Mouse (Mus musculus): ENCODE data around the gene Twnk. TPM values are rescaled to one million over a fixed set of nuclear protein-coding genes. Genes with fewer than 3 reads are reported as not detected.

Gene Twnk
- polyA plus RNA-seq, 1 experiment from 2014 or later: 10.3 TPM

GRCm38 (mm10) chr19:45007425-45008191 lies 2.1 kb downstream of the Twnk start:
- ATAC-seq (ENCODE audit: low FRiP score, low TSS enrichment): no peak
- Histone ChIP-seq H3K27ac (replicated peaks; ENCODE audit: low read depth, low read length) (0 out of 2 replicates have a peak overlapping the region, but pooled peaks have one; percentile 50), H3K9me3 (ENCODE audit: control insufficient read depth, low read length) (no peaks in the 10 kb centered on the region), H3K36me3 (ENCODE audit: control insufficient read depth, insufficient read depth, low read length) (peaks cover 45% of the 10 kb centered on the region), H3K27me3 (ENCODE audit: control insufficient read depth, insufficient read depth, low read length) (no peaks in the 10 kb centered on the region), H3K9ac (replicated peaks; ENCODE audit: low read length) (peak overlapping the region; percentile 76; the same call in 1 of the 2 replicates), H3K4me1 (ENCODE audit: control insufficient read depth, insufficient read depth, low read length) (peaks cover 18% of the 10 kb centered on the region), H3K4me3 (replicated peaks; ENCODE audit: low read depth, low read length) (peak overlapping the region; percentile 92; the same call in 1 of the 2 replicates), H3K4me2 (ENCODE audit: low read length) (peak overlapping the region; percentile 95)
- WGBS: 92% methylated on average over 20 of the region's 20 CpGs
- DNase-seq: no peak

GRCm38 (mm10) chr19:45010646-45011045 lies 5.2 kb downstream of the Twnk start:
- no peak overlapping the region for H3K4me2 ChIP-seq (ENCODE audit: low read length)
- peaks cover 25% of the 10 kb centered on the region for H3K36me3 ChIP-seq (ENCODE audit: control insufficient read depth, insufficient read depth, low read length)
- no peak overlapping the region for H3K27ac ChIP-seq (replicated peaks; ENCODE audit: low read depth, low read length)
- H3K9ac ChIP-seq (replicated peaks; ENCODE audit: low read length): no peak overlapping the region
- H3K4me3 ChIP-seq (replicated peaks; ENCODE audit: low read depth, low read length): no peak overlapping the region
- H3K4me1 ChIP-seq (ENCODE audit: control insufficient read depth, insufficient read depth, low read length): peaks cover 21% of the 10 kb centered on the region
- no peaks in the 10 kb centered on the region for H3K9me3 ChIP-seq (ENCODE audit: control insufficient read depth, low read length)
- no peak for ATAC-seq (ENCODE audit: low FRiP score, low TSS enrichment)
- no peaks in the 10 kb centered on the region for H3K27me3 ChIP-seq (ENCODE audit: control insufficient read depth, insufficient read depth, low read length)
- DNase-seq: no peak
- WGBS: 92% methylated on average over 4 of the region's 4 CpGs

- Histone ChIP-seq H3K27me3 (ENCODE audit: control insufficient read depth, insufficient read depth, low read length) (no peaks in the 10 kb centered on the region), H3K4me1 (ENCODE audit: control insufficient read depth, insufficient read depth, low read length) (peaks cover 29% of the 10 kb centered on the region), H3K9ac (replicated peaks; ENCODE audit: low read length) (no peak overlapping the region; the same call in 1 of the 2 replicates), H3K9me3 (ENCODE audit: control insufficient read depth, low read length) (no peaks in the 10 kb centered on the region), H3K4me3 (replicated peaks; ENCODE audit: low read depth, low read length) (no peak overlapping the region), H3K36me3 (ENCODE audit: control insufficient read depth, insufficient read depth, low read length) (peaks cover 25% of the 10 kb centered on the region), H3K4me2 (ENCODE audit: low read length) (no peak overlapping the region), H3K27ac (replicated peaks; ENCODE audit: low read depth, low read length) (peak overlapping the region; percentile 62)
- ATAC-seq (ENCODE audit: low FRiP score, low TSS enrichment) (no peak), DNase-seq (no peak)
- WGBS: 87% methylated on average over 8 of the region's 8 CpGs
Measured at GRCm38 (mm10) chr19:45012219-45012618, 6.8 kb downstream of the Twnk start.

- Histone ChIP-seq H3K9ac (replicated peaks; ENCODE audit: low read length) (no peak overlapping the region; the same call in 1 of the 2 replicates), H3K4me2 (ENCODE audit: low read length) (no peak overlapping the region), H3K27ac (replicated peaks; ENCODE audit: low read depth, low read length) (peak overlapping the region; percentile 62), H3K36me3 (ENCODE audit: control insufficient read depth, insufficient read depth, low read length) (peaks cover 25% of the 10 kb centered on the region), H3K4me1 (ENCODE audit: control insufficient read depth, insufficient read depth, low read length) (peaks cover 27% of the 10 kb centered on the region), H3K4me3 (replicated peaks; ENCODE audit: low read depth, low read length) (no peak overlapping the region), H3K27me3 (ENCODE audit: control insufficient read depth, insufficient read depth, low read length) (no peaks in the 10 kb centered on the region), H3K9me3 (ENCODE audit: control insufficient read depth, low read length) (no peaks in the 10 kb centered on the region)
- DNase-seq (peak; percentile 79), ATAC-seq (ENCODE audit: low FRiP score, low TSS enrichment) (no peak)
- 30% methylated on average over 6 of the region's 6 CpGs for WGBS
Measured at GRCm38 (mm10) chr19:45012636-45013035, 7.2 kb downstream of the Twnk start.

- no peak overlapping the region for H3K27ac ChIP-seq (replicated peaks; ENCODE audit: low read depth, low read length)
- no peak for DNase-seq
- no peaks in the 10 kb centered on the region for H3K9me3 ChIP-seq (ENCODE audit: control insufficient read depth, low read length)
- H3K36me3 ChIP-seq (ENCODE audit: control insufficient read depth, insufficient read depth, low read length): peaks cover 25% of the 10 kb centered on the region
- H3K4me1 ChIP-seq (ENCODE audit: control insufficient read depth, insufficient read depth, low read length): peaks cover 30% of the 10 kb centered on the region
- no peak for ATAC-seq (ENCODE audit: low FRiP score, low TSS enrichment)
- H3K4me2 ChIP-seq (ENCODE audit: low read length): no peak overlapping the region
- WGBS: 71% methylated on average over 6 of the region's 6 CpGs
- no peak overlapping the region for H3K4me3 ChIP-seq (replicated peaks; ENCODE audit: low read depth, low read length)
- H3K9ac ChIP-seq (replicated peaks; ENCODE audit: low read length): no peak overlapping the region
- H3K27me3 ChIP-seq (ENCODE audit: control insufficient read depth, insufficient read depth, low read length): no peaks in the 10 kb centered on the region
Measured at GRCm38 (mm10) chr19:45013581-45014225, 8.2 kb downstream of the Twnk start.

GRCm38 (mm10) chr19:45014335-45014971 lies 9.0 kb downstream of the Twnk start, which contains the start of gene Lzts2:
Gene Lzts2 (plus strand): TSS chr19:45014414.
- DNase-seq: no peak
- H3K27me3 ChIP-seq (ENCODE audit: control insufficient read depth, insufficient read depth, low read length): no peaks in the 10 kb centered on the region
- H3K27ac ChIP-seq (replicated peaks; ENCODE audit: low read depth, low read length): no peak within 1 kb of the TSS
- peaks cover 23% of the 10 kb centered on the region for H3K36me3 ChIP-seq (ENCODE audit: control insufficient read depth, insufficient read depth, low read length)
- H3K4me3 ChIP-seq (replicated peaks; ENCODE audit: low read depth, low read length): peak within 1 kb of the TSS; percentile 26
- H3K4me2 ChIP-seq (ENCODE audit: low read length): peak within 1 kb of the TSS; percentile 90
- H3K9ac ChIP-seq (replicated peaks; ENCODE audit: low read length): peak within 1 kb of the TSS; percentile 31; the same call in 1 of the 2 replicates
- ATAC-seq (ENCODE audit: low FRiP score, low TSS enrichment): no peak
- no peaks in the 10 kb centered on the region for H3K9me3 ChIP-seq (ENCODE audit: control insufficient read depth, low read length)
- peaks cover 38% of the 10 kb centered on the region for H3K4me1 ChIP-seq (ENCODE audit: control insufficient read depth, insufficient read depth, low read length)
- 18% methylated on average over 10 of the region's 10 CpGs for WGBS

- H3K36me3 ChIP-seq (ENCODE audit: control insufficient read depth, insufficient read depth, low read length): peaks cover 21% of the 10 kb centered on the region
- peaks cover 40% of the 10 kb centered on the region for H3K4me1 ChIP-seq (ENCODE audit: control insufficient read depth, insufficient read depth, low read length)
- no peak for ATAC-seq (ENCODE audit: low FRiP score, low TSS enrichment)
- DNase-seq: peak; percentile 50
- H3K9ac ChIP-seq (replicated peaks; ENCODE audit: low read length): peak overlapping the region; percentile 31; the same call in 1 of the 2 replicates
- H3K27me3 ChIP-seq (ENCODE audit: control insufficient read depth, insufficient read depth, low read length): no peaks in the 10 kb centered on the region
- 1% methylated on average over 25 of the region's 25 CpGs for WGBS
- H3K27ac ChIP-seq (replicated peaks; ENCODE audit: low read depth, low read length): no peak overlapping the region
- H3K9me3 ChIP-seq (ENCODE audit: control insufficient read depth, low read length): no peaks in the 10 kb centered on the region
- H3K4me3 ChIP-seq (replicated peaks; ENCODE audit: low read depth, low read length): peak overlapping the region; percentile 26
- H3K4me2 ChIP-seq (ENCODE audit: low read length): peak overlapping the region; percentile 90
Measured at GRCm38 (mm10) chr19:45014981-45015402, 9.5 kb downstream of the Twnk start.

- Histone ChIP-seq H3K27me3 (ENCODE audit: control insufficient read depth, insufficient read depth, low read length) (no peaks in the 10 kb centered on the region), H3K4me3 (replicated peaks; ENCODE audit: low read depth, low read length) (peak overlapping the region; percentile 26), H3K9ac (replicated peaks; ENCODE audit: low read length) (peak overlapping the region; percentile 17), H3K4me1 (ENCODE audit: control insufficient read depth, insufficient read depth, low read length) (peaks cover 46% of the 10 kb centered on the region), H3K27ac (replicated peaks; ENCODE audit: low read depth, low read length) (peak overlapping the region; percentile 95), H3K9me3 (ENCODE audit: control insufficient read depth, low read length) (no peaks in the 10 kb centered on the region), H3K36me3 (ENCODE audit: control insufficient read depth, insufficient read depth, low read length) (peaks cover 14% of the 10 kb centered on the region), H3K4me2 (ENCODE audit: low read length) (peak overlapping the region; percentile 90)
- WGBS: 2% methylated on average over 34 of the region's 34 CpGs
- ATAC-seq (ENCODE audit: low FRiP score, low TSS enrichment): no peak
- DNase-seq: peak; percentile 52
Measured at GRCm38 (mm10) chr19:45015518-45016281, 10.2 kb downstream of the Twnk start.

Measured in midbrain, embryonic 14.5 days (tissue).